ENCODE assay signal across 30 mouse cellular contexts in the genomic region with DNA sequence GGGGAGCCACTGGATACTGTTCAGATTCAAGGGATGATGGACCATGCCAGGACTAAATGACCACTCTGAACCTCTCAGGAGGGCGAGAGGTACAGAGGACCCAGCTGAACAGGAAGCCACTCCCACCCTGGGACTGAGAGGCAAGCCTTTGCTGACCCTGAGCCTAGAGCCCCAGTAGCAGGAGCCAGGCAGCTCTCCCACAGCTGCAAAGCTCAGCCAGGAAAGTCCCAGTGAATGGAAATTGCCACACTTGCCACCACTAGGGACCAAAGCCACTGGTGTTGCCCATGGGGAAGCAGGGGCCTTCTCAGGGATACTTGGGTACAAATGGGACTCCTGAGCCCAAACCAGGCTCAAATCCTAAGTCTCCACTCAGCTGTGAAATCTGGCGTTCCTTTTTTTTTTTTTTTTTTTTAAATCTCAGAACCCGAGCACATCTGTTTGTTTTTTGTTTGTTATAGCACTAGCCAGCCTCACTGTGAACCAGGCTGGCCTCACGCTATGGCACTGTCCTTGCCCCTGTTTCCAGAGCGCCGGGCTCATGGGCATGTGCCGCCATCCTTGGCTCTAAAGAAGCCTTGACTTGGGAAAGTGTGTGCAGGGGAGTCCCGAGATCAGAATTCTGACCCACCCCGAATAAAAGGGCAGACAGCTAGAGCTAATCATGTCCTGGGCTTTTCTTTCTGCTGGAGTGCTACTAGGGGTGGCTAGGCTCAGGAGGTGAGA. TPM values are rescaled to one million over a fixed set of nuclear protein-coding genes. Genes with fewer than 3 reads are reported as not detected.
DNase-seq lines count a peak whose midpoint lies in the region; ATAC-seq and TF ChIP-seq lines count a peak whose summit lies in the region.
"Had no signal": no experiment of that assay in that cellular context is flagged by ENCODE, and none has a peak within 500 bp of the region (broad histone marks: within the 10 kb centered on the region; RNA-seq: fewer than 3 reads in every experiment).

No protein-coding gene starts in this region.

- H3K79me2 ChIP-seq in MEL (ENCODE audit: control insufficient read depth, insufficient read depth, low read length, poor library complexity), result no peaks in the 10 kb centered on the region

- no peaks in the 10 kb centered on the region for H3K9me3 ChIP-seq in lung, postnatal 0 days (ENCODE audit: low read length)
- H3K9me3 ChIP-seq in MEL (replicated peaks; ENCODE audit: insufficient read depth, low read length), result no peaks in the 10 kb centered on the region
- H3K9me3 ChIP-seq: embryonic facial prominence, embryonic 12.5 days; forebrain, embryonic 12.5 days; hindbrain, embryonic 10.5 days; limb, embryonic 15.5 days; midbrain, embryonic 10.5 days had no signal

- no peak overlapping the region for H3K27ac ChIP-seq in lung, postnatal 0 days (ENCODE audit: low read length)
- H3K27ac ChIP-seq in MEL (ENCODE audit: control insufficient read depth, low read depth, low read length), result no peak overlapping the region
- H3K27ac ChIP-seq in cerebellum, adult 2 months (ENCODE audit: insufficient read depth, low read length), result no peak overlapping the region
- H3K27ac ChIP-seq: embryonic facial prominence, embryonic 12.5 days; forebrain, embryonic 12.5 days; hindbrain, embryonic 10.5 days; left cerebral cortex, adult 2 months; limb, embryonic 15.5 days; liver, embryonic 14.5 days; midbrain, embryonic 10.5 days had no signal

- no peak overlapping the region for H3K4me2 ChIP-seq in lung, postnatal 0 days (replicated peaks; ENCODE audit: low read depth, low read length)
- H3K4me2 ChIP-seq: embryonic facial prominence, embryonic 12.5 days; forebrain, embryonic 12.5 days; limb, embryonic 15.5 days; lung, embryonic 14.5 days had no signal

- no peak for TF ChIP-seq POLR2A in MEL (IDR thresholded peaks at IDR 0.05; ENCODE audit: control insufficient read depth in 1 of 2, insufficient read depth in 1 of 2, low read depth in 1 of 2, low read length in 2 of 2, poor library complexity in 1 of 2)
- no peak for TF ChIP-seq POLR2A in cerebellum, adult 2 months (IDR thresholded peaks at IDR 0.05; ENCODE audit: borderline replicate concordance, insufficient read depth, low read length)

- no peak for TF ChIP-seq EP300 in lung, postnatal 0 days (IDR thresholded peaks at IDR 0.05)
- no peak for TF ChIP-seq EP300 in MEL (IDR thresholded peaks at IDR 0.05; ENCODE audit: low read depth in 1 of 2, low read length in 2 of 2)

- no peaks in the 10 kb centered on the region for H3K27me3 ChIP-seq in lung, postnatal 0 days (replicated peaks; ENCODE audit: insufficient read depth, low read length)
- H3K27me3 ChIP-seq in MEL (ENCODE audit: control insufficient read depth in 1 of 2, insufficient read depth in 2 of 2, low read length in 2 of 2), result no peaks in the 10 kb centered on the region
- no peaks in the 10 kb centered on the region for H3K27me3 ChIP-seq in cerebellum, adult 2 months (ENCODE audit: control insufficient read depth, insufficient read depth, low read length)
- H3K27me3 ChIP-seq: embryonic facial prominence, embryonic 12.5 days had no signal

- no peak for TF ChIP-seq RAD21 in MEL (IDR thresholded peaks at IDR 0.05; ENCODE audit: low read depth, low read length)

- peak; percentile 20; the same call in 1 of the 2 replicates for TF ChIP-seq CTCF in lung, postnatal 0 days (IDR thresholded peaks at IDR 0.05)
- TF ChIP-seq CTCF in MEL (IDR thresholded peaks at IDR 0.05 in 2 of 3, conservative IDR thresholded peaks at IDR 0.05 in 1 of 3; ENCODE audit: control insufficient read depth in 1 of 3, insufficient read depth in 1 of 3, low read depth in 2 of 3, low read length in 3 of 3, poor library complexity in 1 of 3, severe bottlenecking in 1 of 3), result no peak
- no peak for TF ChIP-seq CTCF in cerebellum, adult 2 months (IDR thresholded peaks at IDR 0.05; ENCODE audit: borderline replicate concordance, insufficient read depth, low read depth, low read length)

- 61% methylated on average over 9 of the region's 9 CpGs for WGBS in lung, postnatal 0 days
- 85% methylated on average over 9 of the region's 9 CpGs for WGBS in cerebellum, adult 2 months

- no peaks in the 10 kb centered on the region for H3K4me1 ChIP-seq in lung, postnatal 0 days (ENCODE audit: insufficient read depth, low read depth, low read length)
- H3K4me1 ChIP-seq in MEL (ENCODE audit: control insufficient read depth in 1 of 2, insufficient read depth in 2 of 2, low read length in 2 of 2), result peaks cover 13 to 41% of the 10 kb centered on the region in 2 experiments
- H3K4me1 ChIP-seq in cerebellum, adult 2 months (ENCODE audit: control insufficient read depth, insufficient read depth, low read length), result peaks cover 19% of the 10 kb centered on the region

- no peak overlapping the region for H3K9ac ChIP-seq in lung, postnatal 0 days (replicated peaks; ENCODE audit: low read depth)
- H3K9ac ChIP-seq in MEL (ENCODE audit: control insufficient read depth, low read depth, low read length, poor library complexity, severe bottlenecking), result no peak overlapping the region
- H3K9ac ChIP-seq: embryonic facial prominence, embryonic 12.5 days; forebrain, embryonic 12.5 days; limb, embryonic 15.5 days; liver, embryonic 14.5 days; lung, embryonic 14.5 days had no signal

- no peak overlapping the region for H3K4me3 ChIP-seq in lung, postnatal 0 days (ENCODE audit: low read depth, low read length)
- no peak overlapping the region for H3K4me3 ChIP-seq in MEL (ENCODE audit: control insufficient read depth in 1 of 2, insufficient read depth in 1 of 2, low read depth in 2 of 2, low read length in 2 of 2)
- H3K4me3 ChIP-seq in cerebellum, adult 2 months (replicated peaks; ENCODE audit: insufficient read depth, low read depth, low read length), result no peak overlapping the region
- H3K4me3 ChIP-seq: embryonic facial prominence, embryonic 12.5 days; forebrain, embryonic 12.5 days; hindbrain, embryonic 10.5 days; left cerebral cortex, adult 2 months; limb, embryonic 15.5 days; midbrain, embryonic 10.5 days; myocyte had no signal

- no peak for ATAC-seq in lung, postnatal 0 days
- ATAC-seq: hindbrain, embryonic 16.5 days; intestine, embryonic 16.5 days; midbrain, embryonic 16.5 days had no signal

- no peaks in the 10 kb centered on the region for H3K36me3 ChIP-seq in lung, postnatal 0 days (ENCODE audit: insufficient read depth, low read length)
- peaks cover 0 to 19% of the 10 kb centered on the region in 2 experiments; a peak in 2 of 4 replicates for H3K36me3 ChIP-seq in MEL (ENCODE audit: control insufficient read depth in 1 of 2, insufficient read depth in 2 of 2, low read length in 2 of 2)
- H3K36me3 ChIP-seq: embryonic facial prominence, embryonic 12.5 days; forebrain, embryonic 12.5 days; hindbrain, embryonic 10.5 days; limb, embryonic 15.5 days; midbrain, embryonic 10.5 days had no signal

- peak; percentile 53 to 54 for DNase-seq in adrenal gland, postnatal 36 days
- DNase-seq in adrenal gland, adult 8-10 months, result no peak
- DNase-seq in lung, postnatal 0 days (ENCODE audit: low spot score), result no peak
- no peak for DNase-seq in lung, postnatal 14 days
- DNase-seq in MEL (ENCODE audit: low read depth, low spot score), result no peak
- no peak for DNase-seq in cerebellum, adult 2 months
- DNase-seq in urinary bladder, postnatal 4 days (ENCODE audit: low spot score in 2 of 2), result no peak
- DNase-seq: cerebellum, adult 11 months; gastrocnemius, postnatal 36 days; kidney, adult 9 months; kidney, postnatal 4 days; layer of hippocampus, adult 9-11 months; lung, embryonic 14.5 days had no signal

TF ChIP-seq in MEL, 35 proteins besides CTCF, POLR2A, EP300 and RAD21:
- TF ChIP-seq ZNF384 (IDR thresholded peaks at IDR 0.05; ENCODE audit: low read depth, low read length), result peak; percentile 52
- no peak for TF ChIP-seq CHD2 (IDR thresholded peaks at IDR 0.05; ENCODE audit: low read length)
TF ChIP-seq in MEL: peak in this region for 1.

RNA-seq across cellular contexts. Expression of a gene that starts 9.6 kb away (rescaled TPM):
- 10 to 100 TPM; 50.2 to 89.6 TPM for total RNA-seq in adrenal gland, postnatal 36 days (2021)
- 10 to 100 TPM; 41.3 to 76.8 (median 50.9) TPM for total RNA-seq in adrenal gland, adult 8-10 months (2022)
- polyA plus RNA-seq in lung, postnatal 0 days (2015; fragmentation: Nextera tagmentation; extraction: Ambion mirVana), result 15.6 TPM in 2 replicates
- 52.7 and 55.7 TPM in 2 replicates for total RNA-seq in MEL (2012; rRNA removed)
- polyA plus RNA-seq in MEL (2012; ENCODE audit: insufficient read depth in 1 of 2, insufficient read length in 2 of 2, low read depth in 1 of 2, low replicate concordance in 2 of 2, missing spikeins in 1 of 2), result 10 to 100 TPM in 1 of 2 experiments, not detected in 1; 76.5 TPM
- 4.9 and 6.0 TPM in 2 replicates for polyA plus RNA-seq in cerebellum, adult 2 months (2012; rRNA removed)

RNA-seq across cellular contexts. Expression of a gene that starts 35.6 kb away (rescaled TPM):
- total RNA-seq in adrenal gland, postnatal 36 days (2021), result not detected
- not detected for total RNA-seq in adrenal gland, adult 8-10 months (2022)
- polyA plus RNA-seq in lung, postnatal 0 days (2015; fragmentation: Nextera tagmentation; extraction: Ambion mirVana), result not detected in 2 replicates
- not detected in 2 replicates for total RNA-seq in MEL (2012; rRNA removed)
- polyA plus RNA-seq in MEL (2012; ENCODE audit: insufficient read depth in 1 of 2, insufficient read length in 2 of 2, low read depth in 1 of 2, low replicate concordance in 2 of 2, missing spikeins in 1 of 2), result not detected
- not detected in 2 replicates for polyA plus RNA-seq in cerebellum, adult 2 months (2012; rRNA removed)
- total RNA-seq: gastrocnemius, adult 18-20 months; gastrocnemius, postnatal 36 days; left cerebral cortex, adult 2 months; left cerebral cortex, postnatal 36 days had no signal
- polyA plus RNA-seq: cortical plate, adult 2 months; embryonic facial prominence, embryonic 12.5 days; forebrain, embryonic 12.5 days; heart, postnatal 0 days; hindbrain, embryonic 10.5 days; intestine, embryonic 16.5 days; limb, embryonic 15.5 days; liver, embryonic 14.5 days; lung, embryonic 14.5 days; midbrain, embryonic 10.5 days; midbrain, embryonic 16.5 days; myocyte; neural tube, embryonic 14.5 days; thymus, postnatal 0 days had no signal

Comparison
In these comparisons a context has a peak if more than half of its experiments do, and no peak if none do; other contexts are left out.
1. DNase-seq: peak in adrenal gland, postnatal 36 days (2 of 2); none in adrenal gland, adult 8-10 months (single experiment), lung, postnatal 0 days (single experiment), lung, postnatal 14 days (single experiment), MEL (single experiment), cerebellum, adult 2 months (0 of 2) and urinary bladder, postnatal 4 days (0 of 2).